Mouse (Mus musculus) small intestine, adult 2 months (tissue): ENCODE measurements around the gene Tmem150a. TPM values are rescaled to one million over a fixed set of nuclear protein-coding genes. Genes with fewer than 3 reads are reported as not detected.
A peak's percentile ranks its signal among the peaks of the same experiment; 100 is the strongest.

Experiments
- H3K27ac ChIP-seq: fragments of 200-500 bp; 2 replicates; pipeline ENCODE4 v1.5.1; 2012; ENCODE audit warnings: low read depth, low read length, control low read depth, inconsistent platforms; ENCODE audit not compliant: insufficient read depth
- H3K27me3 ChIP-seq: fragments of 200-500 bp; 2 replicates; pipeline ENCODE4 v1.6.1; 2012; ENCODE audit warnings: mild to moderate bottlenecking, moderate library complexity, low read length, inconsistent platforms; ENCODE audit not compliant: control insufficient read depth, insufficient read depth
- H3K36me3 ChIP-seq: fragments of 200-500 bp; 2 replicates; pipeline ENCODE4 v1.6.1; 2012; ENCODE audit warnings: mild to moderate bottlenecking, low read length, control low read depth, inconsistent platforms; ENCODE audit not compliant: control insufficient read depth, insufficient read depth
- H3K4me1 ChIP-seq: fragments of 200-500 bp; 2 replicates; pipeline ENCODE4 v1.6.1; 2012; ENCODE audit warnings: low read length, inconsistent platforms, mixed read lengths; ENCODE audit not compliant: control insufficient read depth, insufficient read depth, insufficient read length
- H3K4me3 ChIP-seq: fragments of 200-500 bp; 2 replicates; pipeline ENCODE4 v1.5.1; 2012; ENCODE audit warnings: low read depth, mild to moderate bottlenecking, control low read depth, inconsistent platforms, low read length, moderate library complexity
- CTCF ChIP-seq: fragments of 200-500 bp; IDR thresholded peaks from 2 replicates; pipeline ENCODE4 v1.5.1; 2012; ENCODE audit warnings: low read depth, mild to moderate bottlenecking, control low read depth, inconsistent platforms, low read length, moderate library complexity, mixed read lengths; ENCODE audit not compliant: insufficient replicate concordance, insufficient read length; ENCODE audit errors: extremely low read depth
- POLR2A ChIP-seq: fragments of 200-500 bp; IDR thresholded peaks from 2 replicates; pipeline ENCODE4 v1.6.1; 2012; ENCODE audit warnings: low read depth, mild to moderate bottlenecking, control low read depth, inconsistent platforms, low read length, moderate library complexity
- WGBS: fragments of 180-500 bp; shearing (Covaris S2); methylation state at CpG from one replicate; pipeline ENCODE4 v1.1.7; 2018; 5-methylcytosine and 5-hydroxymethylcytosine counted together
- polyA plus RNA-seq: library from polyadenylated mRNA; depleted of rRNA; stranded (reverse); fragments of >200 nt; gene quantifications from 2 replicates; pipeline ENCODE4 v1.2.3, GENCODE M21; 2012

Gene Tmem150a
- polyA plus RNA-seq, 1 experiment = 31.8 TPM

GRCm38 (mm10) chr6:72366844-72367443, 11.7 kb downstream of the Tmem150a start, which contains the start of gene Rnf181:
TSS of gene Rnf181 (minus strand) at chr6:72366956.
- H3K4me3 ChIP-seq = no peak within 1 kb of the TSS
- H3K27me3 ChIP-seq = no peaks in the 10 kb centered on the region
- H3K27ac ChIP-seq = no peak within 1 kb of the TSS
- H3K36me3 ChIP-seq = no peaks in the 10 kb centered on the region
- peaks cover 10% of the 10 kb centered on the region; the same call in 1 of the 2 replicates for H3K4me1 ChIP-seq
- no peak for TF ChIP-seq POLR2A
- TF ChIP-seq CTCF = no peak
- 87% methylated on average over 4 of the region's 4 CpGs for WGBS

GRCm38 (mm10) chr6:72367460-72367974, 12.3 kb downstream of the Tmem150a start:
- H3K27me3 ChIP-seq = no peaks in the 10 kb centered on the region
- H3K36me3 ChIP-seq = no peaks in the 10 kb centered on the region
- WGBS = 79% methylated on average over 4 of the region's 4 CpGs
- peaks cover 16% of the 10 kb centered on the region; the same call in 1 of the 2 replicates for H3K4me1 ChIP-seq
- no peak overlapping the region for H3K27ac ChIP-seq
- TF ChIP-seq POLR2A (no peak), CTCF (no peak)
- no peak overlapping the region for H3K4me3 ChIP-seq

- Histone ChIP-seq H3K27me3 (no peaks in the 10 kb centered on the region), H3K4me1 (peaks cover 31% of the 10 kb centered on the region; the same call in 1 of the 2 replicates), H3K27ac (no peak overlapping the region), H3K36me3 (no peaks in the 10 kb centered on the region), H3K4me3 (no peak overlapping the region)
- TF ChIP-seq CTCF (no peak), POLR2A (no peak)
- 87% methylated on average over 4 of the region's 4 CpGs for WGBS
Observed at GRCm38 (mm10) chr6:72369557-72369956, 14.3 kb downstream of the Tmem150a start.

- no peaks in the 10 kb centered on the region for H3K27me3 ChIP-seq
- peaks cover 30% of the 10 kb centered on the region; the same call in 1 of the 2 replicates for H3K4me1 ChIP-seq
- TF ChIP-seq CTCF = no peak
- no peak for TF ChIP-seq POLR2A
- H3K36me3 ChIP-seq = no peaks in the 10 kb centered on the region
- H3K27ac ChIP-seq = no peak overlapping the region
- no peak overlapping the region for H3K4me3 ChIP-seq
- 81% methylated on average over 12 of the region's 12 CpGs for WGBS
Observed at GRCm38 (mm10) chr6:72370091-72370490, 14.8 kb downstream of the Tmem150a start.

- H3K36me3 ChIP-seq = no peaks in the 10 kb centered on the region
- peaks cover 27% of the 10 kb centered on the region; the same call in 1 of the 2 replicates for H3K4me1 ChIP-seq
- 70% methylated on average over 5 of the region's 5 CpGs for WGBS
- TF ChIP-seq POLR2A (no peak), CTCF (no peak)
- H3K27me3 ChIP-seq = no peaks in the 10 kb centered on the region
- H3K4me3 ChIP-seq = no peak overlapping the region
- no peak overlapping the region for H3K27ac ChIP-seq
Observed at GRCm38 (mm10) chr6:72371147-72371546, 15.9 kb downstream of the Tmem150a start.

- no peak for TF ChIP-seq POLR2A
- no peak for TF ChIP-seq CTCF
- no peak overlapping the region for H3K27ac ChIP-seq
- no peaks in the 10 kb centered on the region for H3K27me3 ChIP-seq
- H3K4me1 ChIP-seq = peaks cover 24% of the 10 kb centered on the region; the same call in 1 of the 2 replicates
- H3K36me3 ChIP-seq = no peaks in the 10 kb centered on the region
- WGBS = 16% methylated on average over 1 of the region's 1 CpGs
- no peak overlapping the region for H3K4me3 ChIP-seq
Observed at GRCm38 (mm10) chr6:72371571-72371970, 16.3 kb downstream of the Tmem150a start.

- H3K4me3 ChIP-seq = no peak overlapping the region
- H3K36me3 ChIP-seq = no peaks in the 10 kb centered on the region
- H3K27me3 ChIP-seq = no peaks in the 10 kb centered on the region
- WGBS = 37% methylated on average over 4 of the region's 4 CpGs
- TF ChIP-seq CTCF (no peak), POLR2A (no peak)
- peak overlapping the region; percentile 57 for H3K27ac ChIP-seq
- H3K4me1 ChIP-seq = peaks cover 24% of the 10 kb centered on the region; the same call in 1 of the 2 replicates
Observed at GRCm38 (mm10) chr6:72373184-72373583, 17.9 kb downstream of the Tmem150a start.
